Mouse (Mus musculus): ENCODE results near the gene Mlkl. TPM values are rescaled to one million over a fixed set of nuclear protein-coding genes. Genes with fewer than 3 reads are reported as not detected.

The Mlkl gene
- polyA plus RNA-seq, 1 experiment from 2014 or later: 0.43 TPM

DNA sequence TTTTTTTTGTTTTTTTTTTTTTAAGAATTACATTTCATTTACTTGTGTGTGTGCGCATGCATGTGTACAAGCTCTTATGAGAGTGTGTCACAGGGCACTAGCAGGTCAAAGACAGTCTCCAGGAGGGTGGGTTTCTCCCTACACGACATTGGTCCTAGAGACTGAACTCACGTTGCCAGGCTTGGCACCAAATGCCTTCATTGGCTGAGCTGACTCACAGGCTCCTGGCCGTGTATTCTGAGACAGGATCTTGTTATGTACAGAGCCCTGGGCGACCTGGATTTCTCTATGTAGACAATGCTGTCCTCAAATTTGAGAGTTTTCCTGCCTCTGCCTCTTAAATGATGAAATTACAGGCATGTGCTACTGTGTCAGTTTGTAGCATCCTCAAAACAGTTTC lies 22.0 kb upstream of the Mlkl start:
- no peak overlapping the region for H3K27ac ChIP-seq (ENCODE audit: low read depth, low read length)
- ATAC-seq (replicated peaks; ENCODE audit: low FRiP score): no peak

DNA sequence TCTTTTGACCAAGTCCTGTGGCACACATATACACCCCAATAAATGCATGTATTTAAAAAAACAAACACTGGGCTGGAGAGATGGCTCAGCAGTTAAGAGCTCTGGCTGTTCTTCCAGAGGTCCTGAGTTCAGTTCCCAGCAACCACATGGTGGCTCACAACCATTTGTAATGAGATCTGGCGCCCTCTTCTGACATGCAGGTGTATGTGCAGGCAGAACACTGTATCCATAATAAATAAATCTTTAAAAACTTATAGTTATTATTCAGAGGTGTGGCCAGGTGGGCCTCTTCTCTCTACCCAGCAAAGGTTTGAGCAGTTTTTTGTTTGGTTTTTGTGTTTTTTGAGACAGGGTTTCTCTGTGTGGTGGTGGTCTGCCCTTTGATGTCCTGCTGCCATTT lies 20.9 kb upstream of the Mlkl start:
- DNase-seq (ENCODE audit: low spot score): no peak
- Histone ChIP-seq H3K27ac (ENCODE audit: low read depth, low read length) (no peak overlapping the region), H3K4me1 (replicated peaks; ENCODE audit: control insufficient read depth, insufficient read depth, low read length) (no peaks in the 10 kb centered on the region), H3K4me3 (ENCODE audit: low read depth, low read length) (no peak overlapping the region), H3K36me3 (ENCODE audit: control insufficient read depth, insufficient read depth, low read length) (no peaks in the 10 kb centered on the region), H3K27me3 (ENCODE audit: control insufficient read depth, insufficient read depth, low read length) (no peaks in the 10 kb centered on the region), H3K9me3 (ENCODE audit: control insufficient read depth, low read length) (no peaks in the 10 kb centered on the region), H3K4me2 (ENCODE audit: low read depth, low read length, severe bottlenecking) (no peak overlapping the region), H3K9ac (ENCODE audit: low read length) (no peak overlapping the region)
- 67% methylated on average over 1 of the region's 1 CpGs for WGBS
- no peak for ATAC-seq (replicated peaks; ENCODE audit: low FRiP score)

More for the DNA sequence above, 22.0 kb upstream of the Mlkl start:
- 68% methylated on average over 5 of the region's 5 CpGs for WGBS
- Histone ChIP-seq H3K27me3 (ENCODE audit: control insufficient read depth, insufficient read depth, low read length) (no peaks in the 10 kb centered on the region), H3K4me3 (ENCODE audit: low read depth, low read length) (no peak overlapping the region), H3K4me2 (ENCODE audit: low read depth, low read length, severe bottlenecking) (no peak overlapping the region), H3K36me3 (ENCODE audit: control insufficient read depth, insufficient read depth, low read length) (no peaks in the 10 kb centered on the region), H3K9ac (ENCODE audit: low read length) (no peak overlapping the region), H3K9me3 (ENCODE audit: control insufficient read depth, low read length) (no peaks in the 10 kb centered on the region), H3K4me1 (replicated peaks; ENCODE audit: control insufficient read depth, insufficient read depth, low read length) (no peaks in the 10 kb centered on the region)
- DNase-seq (ENCODE audit: low spot score): no peak

DNA sequence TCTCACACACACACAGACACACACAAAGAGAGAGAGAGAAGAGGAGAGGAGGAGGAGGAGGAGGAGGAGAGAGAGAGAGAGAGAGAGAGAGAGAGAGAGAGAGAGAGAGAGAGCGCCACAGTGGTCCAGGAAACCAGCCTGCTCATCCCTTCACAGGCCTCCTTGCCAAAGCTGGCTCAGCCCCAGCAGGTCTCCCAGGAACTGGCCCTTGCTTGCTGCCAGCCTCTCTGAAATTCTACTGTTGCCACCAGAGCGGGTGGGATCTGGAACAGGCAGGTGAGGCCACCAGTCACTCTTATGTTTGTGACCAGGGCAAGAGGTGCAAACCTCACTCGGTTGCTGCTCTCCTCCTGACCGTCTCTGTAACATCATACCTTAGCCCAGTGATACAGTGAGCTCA lies 19.5 kb upstream of the Mlkl start:
- Histone ChIP-seq H3K4me3 (ENCODE audit: low read depth, low read length) (no peak overlapping the region), H3K27me3 (ENCODE audit: control insufficient read depth, insufficient read depth, low read length) (no peaks in the 10 kb centered on the region), H3K4me1 (replicated peaks; ENCODE audit: control insufficient read depth, insufficient read depth, low read length) (no peaks in the 10 kb centered on the region), H3K9me3 (ENCODE audit: control insufficient read depth, low read length) (no peaks in the 10 kb centered on the region), H3K27ac (ENCODE audit: low read depth, low read length) (no peak overlapping the region), H3K36me3 (ENCODE audit: control insufficient read depth, insufficient read depth, low read length) (no peaks in the 10 kb centered on the region), H3K9ac (ENCODE audit: low read length) (no peak overlapping the region), H3K4me2 (ENCODE audit: low read depth, low read length, severe bottlenecking) (no peak overlapping the region)
- no peak for DNase-seq (ENCODE audit: low spot score)
- no peak for ATAC-seq (replicated peaks; ENCODE audit: low FRiP score)
- 85% methylated on average over 4 of the region's 4 CpGs for WGBS

DNA sequence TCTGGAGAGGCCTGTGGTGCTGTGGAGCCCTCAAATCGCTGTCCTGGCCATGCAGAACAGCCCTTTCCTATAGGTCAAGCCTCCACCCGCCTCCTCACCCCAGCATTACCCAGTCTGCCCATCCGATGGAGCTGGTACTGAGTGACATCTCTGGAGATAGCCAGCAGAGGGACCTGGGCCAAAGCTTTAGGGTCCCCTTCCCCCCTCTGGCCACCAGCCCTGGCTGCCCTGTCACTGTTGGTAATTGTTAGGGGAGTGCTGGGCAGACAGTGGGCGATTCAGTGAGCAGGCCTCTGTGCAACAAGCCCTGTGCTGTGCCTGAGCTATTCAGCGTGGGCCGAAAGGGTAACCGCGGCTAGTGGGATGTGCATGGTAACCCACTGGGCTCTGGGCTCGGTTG lies 15.5 kb upstream of the Mlkl start:
- Histone ChIP-seq H3K9me3 (ENCODE audit: control insufficient read depth, low read length) (no peaks in the 10 kb centered on the region), H3K9ac (ENCODE audit: low read length) (no peak overlapping the region), H3K4me1 (replicated peaks; ENCODE audit: control insufficient read depth, insufficient read depth, low read length) (no peaks in the 10 kb centered on the region), H3K4me2 (ENCODE audit: low read depth, low read length, severe bottlenecking) (no peak overlapping the region), H3K27me3 (ENCODE audit: control insufficient read depth, insufficient read depth, low read length) (no peaks in the 10 kb centered on the region), H3K36me3 (ENCODE audit: control insufficient read depth, insufficient read depth, low read length) (no peaks in the 10 kb centered on the region), H3K4me3 (ENCODE audit: low read depth, low read length) (no peak overlapping the region), H3K27ac (ENCODE audit: low read depth, low read length) (no peak overlapping the region)
- 84% methylated on average over 9 of the region's 9 CpGs for WGBS
- ATAC-seq (replicated peaks; ENCODE audit: low FRiP score): no peak
- no peak for DNase-seq (ENCODE audit: low spot score)

DNA sequence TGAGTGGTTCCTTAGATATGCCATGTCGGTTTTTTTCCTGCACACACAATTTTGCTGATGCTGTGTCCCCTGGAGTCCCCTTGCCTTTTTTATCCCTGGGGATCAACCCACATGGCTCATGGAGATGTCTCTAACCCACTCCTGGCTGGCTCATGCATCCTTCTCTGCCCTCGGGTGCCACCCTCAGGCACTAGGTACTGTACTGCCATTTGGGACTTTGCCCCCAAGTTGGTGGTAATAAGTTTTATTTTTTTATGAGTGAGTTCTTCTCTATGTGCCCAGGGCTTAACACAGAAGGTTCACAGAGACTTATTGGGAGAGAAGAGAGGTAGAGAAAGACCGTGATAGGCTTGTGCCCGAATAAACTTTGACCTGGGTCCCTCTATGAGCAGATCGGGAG lies 14.3 kb upstream of the Mlkl start:
- no peaks in the 10 kb centered on the region for H3K36me3 ChIP-seq (ENCODE audit: control insufficient read depth, insufficient read depth, low read length)
- WGBS: 89% methylated on average over 5 of the region's 5 CpGs

DNA sequence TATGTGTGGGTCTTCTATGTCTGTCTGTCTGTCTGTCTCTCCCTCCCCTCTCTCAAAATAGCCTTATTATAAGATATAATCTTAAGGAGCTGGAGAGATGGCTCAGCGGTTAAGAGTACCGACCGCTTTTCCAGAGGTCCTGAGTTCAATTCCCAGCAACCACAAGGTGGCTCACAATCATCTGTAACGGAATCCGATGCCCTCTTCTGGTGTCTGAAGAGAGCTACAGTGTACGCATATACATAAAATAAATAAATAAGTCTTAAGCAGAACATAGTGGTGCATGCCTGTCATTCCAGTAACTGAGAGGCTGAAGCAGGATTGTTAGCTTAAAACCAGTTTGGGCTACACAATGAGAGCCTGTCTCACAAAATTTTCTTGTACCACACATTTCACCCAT lies 12.6 kb upstream of the Mlkl start:
- H3K27ac ChIP-seq (ENCODE audit: low read depth, low read length): no peak overlapping the region
- no peaks in the 10 kb centered on the region for H3K27me3 ChIP-seq (ENCODE audit: control insufficient read depth, insufficient read depth, low read length)
- WGBS: 89% methylated on average over 6 of the region's 6 CpGs
- no peaks in the 10 kb centered on the region for H3K4me1 ChIP-seq (replicated peaks; ENCODE audit: control insufficient read depth, insufficient read depth, low read length)
- DNase-seq (ENCODE audit: low spot score): no peak
- no peak overlapping the region for H3K9ac ChIP-seq (ENCODE audit: low read length)
- H3K9me3 ChIP-seq (ENCODE audit: control insufficient read depth, low read length): no peaks in the 10 kb centered on the region
- H3K36me3 ChIP-seq (ENCODE audit: control insufficient read depth, insufficient read depth, low read length): no peaks in the 10 kb centered on the region
- no peak overlapping the region for H3K4me2 ChIP-seq (ENCODE audit: low read depth, low read length, severe bottlenecking)
- no peak for ATAC-seq (replicated peaks; ENCODE audit: low FRiP score)
- no peak overlapping the region for H3K4me3 ChIP-seq (ENCODE audit: low read depth, low read length)

More for the DNA sequence above, 14.3 kb upstream of the Mlkl start:
- H3K4me3 ChIP-seq (ENCODE audit: low read depth, low read length): no peak overlapping the region
- no peak overlapping the region for H3K4me2 ChIP-seq (ENCODE audit: low read depth, low read length, severe bottlenecking)
- no peak for DNase-seq (ENCODE audit: low spot score)
- no peak for ATAC-seq (replicated peaks; ENCODE audit: low FRiP score)
- no peak overlapping the region for H3K27ac ChIP-seq (ENCODE audit: low read depth, low read length)
- H3K4me1 ChIP-seq (replicated peaks; ENCODE audit: control insufficient read depth, insufficient read depth, low read length): no peaks in the 10 kb centered on the region
- H3K27me3 ChIP-seq (ENCODE audit: control insufficient read depth, insufficient read depth, low read length): no peaks in the 10 kb centered on the region
- no peak overlapping the region for H3K9ac ChIP-seq (ENCODE audit: low read length)
- no peaks in the 10 kb centered on the region for H3K9me3 ChIP-seq (ENCODE audit: control insufficient read depth, low read length)

DNA sequence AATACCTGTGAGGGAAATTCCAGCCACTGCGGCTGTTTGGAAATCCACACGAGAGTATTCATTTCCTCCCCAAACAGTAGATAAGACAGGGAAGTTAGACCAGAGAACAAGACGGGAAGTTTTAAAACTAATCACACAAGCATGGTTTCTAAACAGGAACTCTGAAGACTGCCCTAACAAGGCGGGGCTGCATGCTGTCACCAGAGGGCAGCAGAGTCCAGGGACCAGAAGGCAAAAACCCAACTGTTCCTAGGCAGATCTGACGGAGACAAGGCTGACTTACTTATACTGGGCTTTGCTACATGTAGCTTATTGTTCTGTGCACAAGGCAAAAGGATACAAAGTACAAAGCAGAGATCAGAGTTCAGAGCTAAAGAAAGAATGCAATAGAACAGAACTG lies 5.2 kb upstream of the Mlkl start:
- no peak overlapping the region for H3K27ac ChIP-seq (ENCODE audit: low read depth, low read length)
- ATAC-seq (replicated peaks; ENCODE audit: low FRiP score) (no peak), DNase-seq (ENCODE audit: low spot score) (peak; percentile 80)
- no peak overlapping the region for H3K9ac ChIP-seq (ENCODE audit: low read length)
- no peaks in the 10 kb centered on the region for H3K4me1 ChIP-seq (replicated peaks; ENCODE audit: control insufficient read depth, insufficient read depth, low read length)
- H3K4me2 ChIP-seq (ENCODE audit: low read depth, low read length, severe bottlenecking): no peak overlapping the region
- H3K36me3 ChIP-seq (ENCODE audit: control insufficient read depth, insufficient read depth, low read length): no peaks in the 10 kb centered on the region
- no peaks in the 10 kb centered on the region for H3K27me3 ChIP-seq (ENCODE audit: control insufficient read depth, insufficient read depth, low read length)
- no peak overlapping the region for H3K4me3 ChIP-seq (ENCODE audit: low read depth, low read length)
- WGBS: 19% methylated on average over 5 of the region's 5 CpGs
- no peaks in the 10 kb centered on the region for H3K9me3 ChIP-seq (ENCODE audit: control insufficient read depth, low read length)

DNA sequence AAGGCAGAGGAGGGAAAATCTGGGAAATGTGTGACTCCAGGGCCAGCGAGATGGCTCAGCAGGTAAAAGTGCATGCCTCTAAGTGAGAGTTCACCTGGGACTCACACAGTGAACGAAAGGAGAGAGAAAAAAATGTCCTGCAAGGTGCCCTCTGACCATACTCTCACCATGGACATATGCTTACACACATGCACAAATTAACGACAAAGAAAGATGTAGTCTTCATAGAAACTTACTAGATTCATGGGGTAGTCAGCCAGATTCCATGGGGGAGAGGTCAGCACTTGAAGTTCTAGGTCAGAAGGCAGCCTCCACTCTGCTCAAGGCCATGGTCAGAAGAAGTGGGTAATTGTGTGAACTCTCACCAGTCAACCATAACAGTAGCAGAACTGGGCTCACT lies 2.2 kb upstream of the Mlkl start:
- Histone ChIP-seq H3K9me3 (ENCODE audit: control insufficient read depth, low read length) (no peaks in the 10 kb centered on the region), H3K27me3 (ENCODE audit: control insufficient read depth, insufficient read depth, low read length) (peaks cover 6% of the 10 kb centered on the region; the same call in 1 of the 2 replicates), H3K36me3 (ENCODE audit: control insufficient read depth, insufficient read depth, low read length) (no peaks in the 10 kb centered on the region), H3K27ac (ENCODE audit: low read depth, low read length) (no peak overlapping the region), H3K4me2 (ENCODE audit: low read depth, low read length, severe bottlenecking) (no peak overlapping the region), H3K4me3 (ENCODE audit: low read depth, low read length) (no peak overlapping the region), H3K9ac (ENCODE audit: low read length) (no peak overlapping the region), H3K4me1 (replicated peaks; ENCODE audit: control insufficient read depth, insufficient read depth, low read length) (0 out of 2 replicates have a peak, but pooled peaks cover 3% of the 10 kb centered on the region)
- 79% methylated on average over 3 of the region's 3 CpGs for WGBS
- no peak for ATAC-seq (replicated peaks; ENCODE audit: low FRiP score)
- DNase-seq (ENCODE audit: low spot score): no peak

DNA sequence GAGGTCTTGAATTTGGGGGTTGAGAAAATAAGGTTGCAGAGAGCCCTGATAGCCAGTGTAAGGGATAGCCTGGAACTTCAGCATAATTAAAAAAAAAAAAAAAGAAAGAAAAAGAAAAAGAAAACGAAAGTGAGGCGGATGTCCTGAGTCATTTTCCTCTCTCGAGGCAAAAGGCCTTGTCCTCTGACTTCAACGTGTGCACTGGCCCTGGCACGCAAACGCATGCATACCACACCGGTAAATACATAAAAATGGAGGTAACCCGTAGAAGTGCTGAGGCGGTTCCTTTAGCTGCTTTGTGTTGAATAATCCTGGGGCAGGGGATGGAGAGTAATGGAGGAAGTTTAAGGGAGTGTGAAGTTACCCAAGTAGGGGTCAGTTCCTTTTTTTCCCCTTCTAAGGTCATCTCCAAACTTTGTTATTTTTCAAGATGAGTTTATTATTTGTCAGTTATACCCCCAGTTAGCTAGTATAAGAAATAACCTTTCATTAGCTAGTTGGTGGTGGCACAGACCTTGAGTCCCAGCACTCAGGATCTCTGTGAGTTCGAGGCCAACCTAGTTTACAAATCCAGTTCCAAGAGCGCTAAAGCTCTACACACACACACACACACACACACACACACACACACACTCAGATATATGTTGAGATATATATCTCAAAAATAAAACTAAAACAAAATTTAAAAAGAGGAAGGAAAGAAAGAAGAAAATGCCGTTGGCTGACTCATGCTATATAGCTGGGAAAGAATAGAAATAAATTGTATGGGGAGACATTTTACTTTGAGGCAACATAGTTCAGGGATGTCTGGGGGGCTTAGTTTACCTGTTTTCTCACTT lies 612 bp upstream of the Mlkl start:
- no peak overlapping the region for H3K9ac ChIP-seq (ENCODE audit: low read length)
- no peaks in the 10 kb centered on the region for H3K36me3 ChIP-seq (ENCODE audit: control insufficient read depth, insufficient read depth, low read length)
- peak overlapping the region; percentile 80 for H3K4me2 ChIP-seq (ENCODE audit: low read depth, low read length, severe bottlenecking)
- H3K27me3 ChIP-seq (ENCODE audit: control insufficient read depth, insufficient read depth, low read length): peaks cover 6% of the 10 kb centered on the region; the same call in 1 of the 2 replicates
- H3K4me1 ChIP-seq (replicated peaks; ENCODE audit: control insufficient read depth, insufficient read depth, low read length): 0 out of 2 replicates have a peak, but pooled peaks cover 3% of the 10 kb centered on the region
- no peak overlapping the region for H3K27ac ChIP-seq (ENCODE audit: low read depth, low read length)
- 50% methylated on average over 12 of the region's 12 CpGs for WGBS
- no peaks in the 10 kb centered on the region for H3K9me3 ChIP-seq (ENCODE audit: control insufficient read depth, low read length)
- peak overlapping the region; percentile 38 for H3K4me3 ChIP-seq (ENCODE audit: low read depth, low read length)
- no peak for DNase-seq (ENCODE audit: low spot score)
- ATAC-seq (replicated peaks; ENCODE audit: low FRiP score): no peak

All from forebrain, embryonic 11.5 days (tissue).